Mouse (Mus musculus): Measurements from ENCODE around the gene March10.

Gene March10

DNA sequence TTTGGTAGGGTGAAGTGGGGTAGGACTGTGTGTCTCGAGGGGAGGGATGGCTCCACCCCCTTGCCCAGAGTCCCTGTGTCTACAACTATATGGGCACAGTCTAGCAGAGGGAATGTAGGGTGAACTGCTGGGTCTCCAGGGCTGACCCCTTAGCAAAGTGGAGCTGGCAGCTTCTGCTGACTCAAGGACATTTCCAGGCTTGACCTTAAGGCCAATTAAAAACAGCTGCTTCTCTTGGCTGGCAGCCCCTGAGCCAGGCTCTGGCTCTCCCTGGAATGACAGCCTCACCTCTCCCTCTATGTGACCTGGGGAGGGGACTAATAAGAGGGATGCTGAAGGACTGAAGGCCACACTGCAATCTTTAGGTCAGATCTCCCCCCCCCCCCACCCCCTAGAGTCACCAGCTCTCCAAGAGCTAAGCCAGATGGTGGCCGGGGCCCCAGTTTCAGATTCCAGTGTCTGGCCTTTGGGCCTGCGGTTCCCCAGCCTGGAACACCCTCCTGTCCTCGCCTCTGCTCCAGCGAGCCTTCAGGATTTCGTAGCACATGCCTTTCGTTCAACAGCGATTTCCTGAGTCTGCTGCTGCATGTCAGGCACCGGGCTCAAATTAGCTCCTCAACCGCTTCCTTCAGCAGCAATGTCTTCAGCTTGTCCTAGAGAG, 143.4 kb downstream of the March10 start:
- DNase-seq (ENCODE audit: low spot score in 2 of 2): no peak

DNA sequence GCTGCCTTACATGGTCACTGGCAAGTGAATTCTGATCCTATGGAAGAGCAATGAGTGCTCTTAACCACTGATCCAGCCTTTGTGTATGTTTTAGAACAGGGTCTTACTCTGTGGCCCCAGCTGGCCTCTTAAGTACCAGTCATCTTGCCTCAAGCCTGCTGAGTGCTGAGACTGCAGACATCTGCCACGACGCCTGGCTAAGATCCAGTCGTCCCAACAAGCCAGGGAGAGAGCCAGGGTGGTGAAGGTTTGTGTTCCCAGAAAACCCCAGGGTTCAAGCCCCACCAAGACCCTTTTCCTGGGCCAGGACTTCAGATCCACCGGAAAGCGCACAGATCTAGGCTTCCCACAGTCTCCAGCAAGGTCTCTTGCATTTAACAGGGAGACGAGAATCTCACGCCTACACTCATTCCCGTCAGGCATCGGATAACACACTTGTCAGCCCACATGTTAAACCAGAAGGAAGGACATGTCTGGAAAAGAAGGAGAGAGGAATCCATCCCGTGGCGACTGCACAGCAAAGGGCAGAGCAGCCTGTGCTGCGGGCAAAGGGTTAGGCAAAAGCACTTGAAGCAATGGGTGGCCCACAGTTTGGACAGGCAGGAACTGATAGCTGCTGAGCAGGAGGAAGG, 144.1 kb downstream of the March10 start:
- DNase-seq (ENCODE audit: low spot score in 2 of 2): no peak

DNA sequence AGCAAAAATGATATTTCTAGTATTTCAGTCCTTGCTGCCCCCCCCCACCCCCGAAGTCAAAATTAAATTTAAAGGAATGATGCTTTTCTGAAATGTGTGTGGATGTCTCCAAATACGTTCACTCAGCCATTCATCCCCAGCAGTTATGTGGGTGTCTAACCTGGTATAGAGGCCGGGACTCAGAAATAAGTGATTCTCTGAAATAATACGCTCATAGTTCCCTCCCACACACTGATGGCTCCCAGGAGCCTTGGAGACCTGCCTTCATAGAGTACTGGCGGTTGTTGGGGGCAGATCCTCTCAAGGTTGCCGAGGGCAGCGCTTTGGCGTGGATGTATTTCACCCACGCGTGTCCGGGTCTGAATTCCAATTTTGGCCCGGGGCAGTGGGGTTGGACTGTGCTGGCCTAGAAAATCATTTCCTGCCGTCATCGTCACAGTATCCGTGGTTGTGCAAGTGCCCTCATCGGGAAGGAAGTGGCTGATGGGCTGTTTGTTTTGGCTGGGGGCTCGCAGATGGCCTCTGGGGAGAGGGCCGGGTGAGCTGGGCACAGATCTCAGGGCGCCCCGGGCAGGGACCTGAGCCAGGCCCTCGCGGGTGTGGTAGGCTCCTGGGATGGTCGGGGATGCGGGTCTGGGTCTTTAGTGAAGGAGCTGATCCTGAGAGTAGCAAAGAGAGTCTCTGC, 145.1 kb downstream of the March10 start:
- DNase-seq (ENCODE audit: low spot score in 2 of 2): no peak

Data from spleen, postnatal 10 days (tissue).